Mouse (Mus musculus) midbrain, postnatal 0 days (tissue): ENCODE measurements at regions not wholly inside any gene's neighbourhood (a gene's known extent, or its start where the extent isn't known, plus 50 kb on each side); places are given as distances from the start of the nearest gene placed in this dataset.

Experiments used
- ATAC-seq: fragments of 200-750 bp; cut with Nextera tagmentation; 2 replicates; pipeline ENCODE4 v1.8.0; 2017; ENCODE audit warnings: moderate number of reproducible peaks, mild to moderate bottlenecking, moderate TSS enrichment, moderate library complexity; ENCODE audit not compliant: low FRiP score
- DNase-seq: peaks from one replicate; pipeline ENCODE4 v3.0.0-alpha.2; 2015; ENCODE audit warnings: low spot score
- H3K27ac ChIP-seq: fragments of 300-500 bp; sonication (generic); 2 replicates; pipeline ENCODE4 v1.5.1; 2014; ENCODE audit warnings: low read depth, mild to moderate bottlenecking, low read length, mixed read lengths
- H3K27me3 ChIP-seq: fragments of 300-500 bp; sonication (generic); 2 replicates; pipeline ENCODE4 v1.6.1; 2014; ENCODE audit warnings: low read length, control low read depth, mixed read lengths; ENCODE audit not compliant: insufficient read depth
- H3K36me3 ChIP-seq: fragments of 300-500 bp; sonication (generic); 2 replicates; pipeline ENCODE4 v1.6.1; 2014; ENCODE audit warnings: low read length, control low read depth, mixed read lengths; ENCODE audit not compliant: insufficient read depth
- H3K4me1 ChIP-seq: fragments of 300-500 bp; sonication (generic); 2 replicates; pipeline ENCODE4 v1.6.1; 2014; ENCODE audit warnings: mild to moderate bottlenecking, control low read depth, antibody characterized with exemption, low read length, mixed read lengths; ENCODE audit not compliant: insufficient read depth
- H3K4me2 ChIP-seq: fragments of 300-500 bp; sonication (generic); 2 replicates; pipeline ENCODE4 v1.6.1; 2014; ENCODE audit warnings: low read depth, mild to moderate bottlenecking, low read length, mixed read lengths; ENCODE audit not compliant: poor library complexity, severe bottlenecking
- H3K4me3 ChIP-seq: fragments of 300-500 bp; sonication (generic); 2 replicates; pipeline ENCODE4 v1.5.1; 2014; ENCODE audit warnings: low read depth, mild to moderate bottlenecking, low read length, moderate library complexity
- H3K9ac ChIP-seq: fragments of 300-500 bp; sonication (generic); replicated peaks from 2 replicates; pipeline ENCODE4 v1.6.1; 2014; ENCODE audit warnings: mild to moderate bottlenecking, low read length, moderate library complexity, mixed read lengths; ENCODE audit not compliant: poor library complexity, severe bottlenecking
- H3K9me3 ChIP-seq: fragments of 300-500 bp; sonication (generic); 2 replicates; pipeline ENCODE4 v1.6.1; 2016; ENCODE audit warnings: low read length, control low read depth
- CTCF ChIP-seq: IDR thresholded peaks from 2 replicates; pipeline ENCODE4 v1.5.1; 2016; ENCODE audit warnings: antibody characterized with exemption, mild to moderate bottlenecking
- WGBS: fragments of 180-500 bp; shearing (Covaris S2); extraction: QIAGEN DNeasy Blood & Tissue Kit; methylation state at CpG from one replicate; pipeline ENCODE4 v1.1.7; 2014; 5-methylcytosine and 5-hydroxymethylcytosine counted together

GRCm38 (mm10) chr4:56113701-56114196, 581.5 kb upstream of the Klf4 start:
- ATAC-seq (peak; percentile 72), DNase-seq (peak; percentile 72)
- Histone ChIP-seq H3K4me1 (no peaks in the 10 kb centered on the region), H3K9ac (no peak overlapping the region), H3K27ac (peak overlapping the region; percentile 33), H3K4me3 (no peak overlapping the region), H3K4me2 (no peak overlapping the region), H3K36me3 (no peaks in the 10 kb centered on the region), H3K9me3 (no peaks in the 10 kb centered on the region), H3K27me3 (no peaks in the 10 kb centered on the region)
- no peak for TF ChIP-seq CTCF
- WGBS = 40% methylated on average over 10 of the region's 10 CpGs

- Histone ChIP-seq H3K27me3 (no peaks in the 10 kb centered on the region), H3K9me3 (no peaks in the 10 kb centered on the region), H3K4me1 (no peaks in the 10 kb centered on the region), H3K36me3 (no peaks in the 10 kb centered on the region), H3K9ac (no peak overlapping the region), H3K4me3 (no peak overlapping the region), H3K27ac (peak overlapping the region; percentile 33), H3K4me2 (no peak overlapping the region)
- DNase-seq (peak; percentile 70), ATAC-seq (peak; percentile 58)
- TF ChIP-seq CTCF = no peak
- WGBS = 49% methylated on average over 9 of the region's 9 CpGs
Observed at GRCm38 (mm10) chr4:56112931-56113700, 580.9 kb upstream of the Klf4 start.

- no peaks in the 10 kb centered on the region for H3K27me3 ChIP-seq
- H3K9ac ChIP-seq = no peak overlapping the region
- WGBS = 82% methylated on average over 4 of the region's 4 CpGs
- no peak overlapping the region for H3K4me2 ChIP-seq
- H3K4me3 ChIP-seq = no peak overlapping the region
- no peaks in the 10 kb centered on the region for H3K9me3 ChIP-seq
- H3K27ac ChIP-seq = no peak overlapping the region
- H3K4me1 ChIP-seq = no peaks in the 10 kb centered on the region
- TF ChIP-seq CTCF = no peak
- H3K36me3 ChIP-seq = no peaks in the 10 kb centered on the region
- no peak for ATAC-seq
- DNase-seq = no peak
Observed at GRCm38 (mm10) chr4:56106962-56107361, 574.7 kb upstream of the Klf4 start.

- no peak overlapping the region for H3K27ac ChIP-seq
- 87% methylated on average over 3 of the region's 3 CpGs for WGBS
- H3K27me3 ChIP-seq = no peaks in the 10 kb centered on the region
- no peak overlapping the region for H3K9ac ChIP-seq
- H3K36me3 ChIP-seq = no peaks in the 10 kb centered on the region
- no peak overlapping the region for H3K4me2 ChIP-seq
- H3K4me3 ChIP-seq = no peak overlapping the region
- no peaks in the 10 kb centered on the region for H3K9me3 ChIP-seq
- no peaks in the 10 kb centered on the region for H3K4me1 ChIP-seq
- DNase-seq = no peak
- ATAC-seq = no peak
- no peak for TF ChIP-seq CTCF
Observed at GRCm38 (mm10) chr4:56102314-56102713, 570.0 kb upstream of the Klf4 start.

GRCm38 (mm10) chr4:56090796-56091195, 558.5 kb upstream of the Klf4 start:
- no peaks in the 10 kb centered on the region for H3K27me3 ChIP-seq
- ATAC-seq (no peak), DNase-seq (peak; percentile 62)
- no peak overlapping the region for H3K27ac ChIP-seq
- H3K9me3 ChIP-seq = no peaks in the 10 kb centered on the region
- no peaks in the 10 kb centered on the region for H3K4me1 ChIP-seq
- H3K4me3 ChIP-seq = no peak overlapping the region
- H3K36me3 ChIP-seq = no peaks in the 10 kb centered on the region
- no peak overlapping the region for H3K4me2 ChIP-seq
- 84% methylated on average over 1 of the region's 1 CpGs for WGBS
- TF ChIP-seq CTCF = no peak
- H3K9ac ChIP-seq = no peak overlapping the region

- 40% methylated on average over 4 of the region's 4 CpGs for WGBS
- no peaks in the 10 kb centered on the region for H3K9me3 ChIP-seq
- H3K4me3 ChIP-seq = no peak overlapping the region
- no peaks in the 10 kb centered on the region for H3K27me3 ChIP-seq
- TF ChIP-seq CTCF = no peak
- ATAC-seq (no peak), DNase-seq (peak; percentile 88)
- H3K4me2 ChIP-seq = no peak overlapping the region
- no peaks in the 10 kb centered on the region for H3K4me1 ChIP-seq
- H3K27ac ChIP-seq = no peak overlapping the region
- no peaks in the 10 kb centered on the region for H3K36me3 ChIP-seq
- no peak overlapping the region for H3K9ac ChIP-seq
Observed at GRCm38 (mm10) chr4:56088701-56089100, 556.4 kb upstream of the Klf4 start.
